Mouse (Mus musculus) retina, postnatal 1 day (tissue): ENCODE measurements around the gene Brd4.

ENCODE experiments used
- DNase-seq: peaks from one replicate; pipeline ENCODE4 v3.0.0-alpha.2; 2012

The Brd4 gene

GRCm38 (mm10) chr17:32165266-32165802, 119.2 kb downstream of the Brd4 start:
- DNase-seq, result peak; percentile 29

DNA sequence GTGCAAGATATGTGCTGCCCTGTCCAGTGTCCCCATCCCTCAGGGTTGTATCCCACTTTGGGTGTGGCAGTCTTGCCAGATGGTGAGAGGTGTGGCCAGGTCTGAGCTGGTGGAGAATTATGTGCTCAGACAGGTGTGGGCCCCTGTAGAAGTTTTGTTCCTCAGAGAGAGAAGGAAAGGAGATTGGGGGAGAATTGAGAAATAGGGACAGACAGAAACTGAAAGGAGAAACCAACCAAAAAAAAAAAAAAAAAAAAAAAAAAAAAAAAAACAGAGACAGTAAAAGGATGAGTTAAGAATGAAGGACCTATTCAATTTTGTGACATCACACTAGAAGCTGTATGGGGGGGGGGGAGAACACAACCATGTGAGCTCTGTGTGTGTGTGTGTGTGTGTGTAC, 119.7 kb downstream of the Brd4 start:
- DNase-seq, result no peak

- DNase-seq, result no peak
Measured at GRCm38 (mm10) chr17:32163910-32164650, 120.4 kb downstream of the Brd4 start.

DNA sequence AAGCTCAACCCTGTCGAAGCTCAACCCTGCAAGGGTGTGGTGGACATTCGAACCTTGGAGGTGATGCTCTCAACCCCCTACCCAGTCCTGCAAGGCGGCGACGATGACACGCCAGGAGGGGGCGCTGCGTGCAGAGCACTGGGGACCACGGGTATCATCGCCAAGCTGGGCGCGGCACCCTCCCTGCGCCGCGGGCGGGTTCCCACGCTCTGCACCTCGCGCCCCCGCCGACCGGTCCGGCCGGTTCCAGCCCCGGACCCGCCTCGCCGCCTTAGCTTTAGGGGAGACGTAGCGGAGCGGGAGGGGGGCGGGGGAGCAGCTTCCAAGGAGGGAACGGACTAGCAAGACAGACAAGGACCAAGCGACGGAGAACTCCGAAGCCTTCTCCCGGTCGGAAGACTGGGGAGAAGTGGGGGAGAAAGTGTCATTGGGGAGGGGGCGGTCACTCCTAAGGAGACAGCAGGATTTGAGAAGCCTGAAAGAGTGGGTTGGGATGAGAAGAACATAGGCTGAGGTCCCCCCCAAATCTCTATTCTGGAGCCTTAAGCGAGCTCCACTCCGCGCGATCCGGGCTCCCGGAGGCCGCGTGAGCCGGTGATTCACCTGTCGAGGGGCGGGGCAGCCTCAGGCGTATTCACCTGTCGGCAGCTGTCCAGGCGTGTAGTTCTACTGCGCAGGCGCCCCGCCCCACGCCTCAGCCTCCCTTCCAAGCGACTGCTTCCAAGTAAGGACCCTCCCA, 122.2 kb downstream of the Brd4 start:
- DNase-seq, result peak; percentile 79

DNA sequence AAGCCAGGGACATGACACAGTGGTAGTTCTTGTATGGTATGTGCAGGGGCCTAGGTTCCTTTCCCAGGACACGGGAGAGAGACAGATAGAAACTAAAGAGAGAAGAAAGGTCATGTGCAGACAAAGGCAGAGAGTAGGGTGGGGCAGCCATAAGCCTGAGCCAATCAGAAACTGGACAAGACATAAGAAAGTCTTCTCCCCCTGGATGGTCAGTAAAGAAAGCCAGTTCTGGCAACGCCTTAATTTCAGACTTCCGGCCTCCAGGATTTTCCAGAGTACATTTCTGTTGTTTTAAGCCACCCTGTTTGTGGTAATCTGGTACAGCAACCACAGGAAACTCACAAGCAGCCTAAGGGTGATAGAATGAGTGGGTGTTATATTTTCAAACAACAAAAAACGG, 123.6 kb downstream of the Brd4 start:
- DNase-seq, result no peak

- no peak for DNase-seq
Measured at GRCm38 (mm10) chr17:32158841-32159240, 125.7 kb downstream of the Brd4 start.

- DNase-seq, result no peak
Measured at GRCm38 (mm10) chr17:32146718-32147117, 137.8 kb downstream of the Brd4 start.
